Mouse (Mus musculus): ENCODE data around the gene Adra2c. TPM values are rescaled to one million over a fixed set of nuclear protein-coding genes. Genes with fewer than 3 reads are reported as not detected.
A peak's percentile ranks its signal among the peaks of the same experiment; 100 is the strongest.

The Adra2c gene
- 0.06 and 0.07 TPM in 2 replicates for polyA plus RNA-seq (2014; fragmentation: Nextera tagmentation; extraction: Ambion mirVana)

- Histone ChIP-seq H3K9me3 (ENCODE audit: control insufficient read depth, low read length) (no peaks in the 10 kb centered on the region), H3K36me3 (ENCODE audit: control insufficient read depth, insufficient read depth, low read length) (no peaks in the 10 kb centered on the region), H3K9ac (ENCODE audit: low read depth, low read length) (0 out of 2 replicates have a peak within 1 kb of the TSS, but pooled peaks have one; percentile 15), H3K27ac (ENCODE audit: low read depth, low read length) (no peak within 1 kb of the TSS), H3K4me3 (ENCODE audit: low read depth, low read length) (peak within 1 kb of the TSS; percentile 47), H3K4me2 (replicated peaks; ENCODE audit: low read depth, low read length) (peak within 1 kb of the TSS; percentile 86), H3K27me3 (ENCODE audit: control insufficient read depth, insufficient read depth, low read length) (peaks cover 63% of the 10 kb centered on the region), H3K4me1 (replicated peaks; ENCODE audit: control insufficient read depth, insufficient read depth, low read length) (peaks cover 9% of the 10 kb centered on the region)
- ATAC-seq (ENCODE audit: low FRiP score) (no peak), DNase-seq (ENCODE audit: low spot score) (no peak)
- WGBS = 47% methylated on average over 3 of the region's 3 CpGs
Observed at GRCm38 (mm10) chr5:35278019-35278418, at the start of gene Adra2c. TSS of gene Adra2c (plus strand) at chr5:35278319.

GRCm38 (mm10) chr5:35233142-35233541 is 45.0 kb upstream of the Adra2c start:
- no peaks in the 10 kb centered on the region for H3K9me3 ChIP-seq (ENCODE audit: control insufficient read depth, low read length)
- ATAC-seq (ENCODE audit: low FRiP score) (no peak), DNase-seq (ENCODE audit: low spot score) (no peak)
- no peak overlapping the region for H3K27ac ChIP-seq (ENCODE audit: low read depth, low read length)
- H3K9ac ChIP-seq (ENCODE audit: low read depth, low read length) = no peak overlapping the region
- no peak overlapping the region for H3K4me3 ChIP-seq (ENCODE audit: low read depth, low read length)
- H3K4me2 ChIP-seq (replicated peaks; ENCODE audit: low read depth, low read length) = no peak overlapping the region
- H3K27me3 ChIP-seq (ENCODE audit: control insufficient read depth, insufficient read depth, low read length) = no peaks in the 10 kb centered on the region
- H3K4me1 ChIP-seq (replicated peaks; ENCODE audit: control insufficient read depth, insufficient read depth, low read length) = no peaks in the 10 kb centered on the region
- no peaks in the 10 kb centered on the region for H3K36me3 ChIP-seq (ENCODE audit: control insufficient read depth, insufficient read depth, low read length)
- 75% methylated on average over 4 of the region's 4 CpGs for WGBS

- H3K4me3 ChIP-seq (ENCODE audit: low read depth, low read length) = no peak overlapping the region
- no peak overlapping the region for H3K9ac ChIP-seq (ENCODE audit: low read depth, low read length)
- 77% methylated on average over 4 of the region's 4 CpGs for WGBS
- no peaks in the 10 kb centered on the region for H3K36me3 ChIP-seq (ENCODE audit: control insufficient read depth, insufficient read depth, low read length)
- H3K9me3 ChIP-seq (ENCODE audit: control insufficient read depth, low read length) = no peaks in the 10 kb centered on the region
- no peak overlapping the region for H3K4me2 ChIP-seq (replicated peaks; ENCODE audit: low read depth, low read length)
- no peaks in the 10 kb centered on the region for H3K4me1 ChIP-seq (replicated peaks; ENCODE audit: control insufficient read depth, insufficient read depth, low read length)
- H3K27ac ChIP-seq (ENCODE audit: low read depth, low read length) = no peak overlapping the region
- H3K27me3 ChIP-seq (ENCODE audit: control insufficient read depth, insufficient read depth, low read length) = no peaks in the 10 kb centered on the region
- no peak for ATAC-seq (ENCODE audit: low FRiP score)
- no peak for DNase-seq (ENCODE audit: low spot score)
Observed at GRCm38 (mm10) chr5:35237757-35238156, 40.4 kb upstream of the Adra2c start.

GRCm38 (mm10) chr5:35238627-35239026 is 39.5 kb upstream of the Adra2c start:
- Histone ChIP-seq H3K4me2 (replicated peaks; ENCODE audit: low read depth, low read length) (no peak overlapping the region), H3K9me3 (ENCODE audit: control insufficient read depth, low read length) (no peaks in the 10 kb centered on the region), H3K27me3 (ENCODE audit: control insufficient read depth, insufficient read depth, low read length) (no peaks in the 10 kb centered on the region), H3K36me3 (ENCODE audit: control insufficient read depth, insufficient read depth, low read length) (no peaks in the 10 kb centered on the region), H3K9ac (ENCODE audit: low read depth, low read length) (no peak overlapping the region), H3K4me1 (replicated peaks; ENCODE audit: control insufficient read depth, insufficient read depth, low read length) (no peaks in the 10 kb centered on the region), H3K27ac (ENCODE audit: low read depth, low read length) (no peak overlapping the region), H3K4me3 (ENCODE audit: low read depth, low read length) (no peak overlapping the region)
- DNase-seq (ENCODE audit: low spot score) (no peak), ATAC-seq (ENCODE audit: low FRiP score) (no peak)
- WGBS = 79% methylated on average over 2 of the region's 2 CpGs

GRCm38 (mm10) chr5:35241556-35241955 is 36.6 kb upstream of the Adra2c start:
- no peaks in the 10 kb centered on the region for H3K4me1 ChIP-seq (replicated peaks; ENCODE audit: control insufficient read depth, insufficient read depth, low read length)
- ATAC-seq (ENCODE audit: low FRiP score) = no peak
- no peak overlapping the region for H3K4me2 ChIP-seq (replicated peaks; ENCODE audit: low read depth, low read length)
- no peak overlapping the region for H3K27ac ChIP-seq (ENCODE audit: low read depth, low read length)
- H3K36me3 ChIP-seq (ENCODE audit: control insufficient read depth, insufficient read depth, low read length) = no peaks in the 10 kb centered on the region
- 78% methylated on average over 3 of the region's 3 CpGs for WGBS
- H3K27me3 ChIP-seq (ENCODE audit: control insufficient read depth, insufficient read depth, low read length) = no peaks in the 10 kb centered on the region
- no peak overlapping the region for H3K9ac ChIP-seq (ENCODE audit: low read depth, low read length)
- H3K4me3 ChIP-seq (ENCODE audit: low read depth, low read length) = no peak overlapping the region
- no peak for DNase-seq (ENCODE audit: low spot score)
- no peaks in the 10 kb centered on the region for H3K9me3 ChIP-seq (ENCODE audit: control insufficient read depth, low read length)

GRCm38 (mm10) chr5:35244204-35244603 is 33.9 kb upstream of the Adra2c start:
- H3K9me3 ChIP-seq (ENCODE audit: control insufficient read depth, low read length) = no peaks in the 10 kb centered on the region
- H3K4me2 ChIP-seq (replicated peaks; ENCODE audit: low read depth, low read length) = no peak overlapping the region
- H3K9ac ChIP-seq (ENCODE audit: low read depth, low read length) = no peak overlapping the region
- H3K4me3 ChIP-seq (ENCODE audit: low read depth, low read length) = no peak overlapping the region
- ATAC-seq (ENCODE audit: low FRiP score) (no peak), DNase-seq (ENCODE audit: low spot score) (peak; percentile 52)
- WGBS = 3% methylated on average over 1 of the region's 1 CpGs
- H3K27ac ChIP-seq (ENCODE audit: low read depth, low read length) = no peak overlapping the region
- H3K27me3 ChIP-seq (ENCODE audit: control insufficient read depth, insufficient read depth, low read length) = no peaks in the 10 kb centered on the region
- H3K36me3 ChIP-seq (ENCODE audit: control insufficient read depth, insufficient read depth, low read length) = no peaks in the 10 kb centered on the region
- H3K4me1 ChIP-seq (replicated peaks; ENCODE audit: control insufficient read depth, insufficient read depth, low read length) = no peaks in the 10 kb centered on the region

GRCm38 (mm10) chr5:35245555-35246273 is 32.4 kb upstream of the Adra2c start:
- Histone ChIP-seq H3K4me3 (ENCODE audit: low read depth, low read length) (no peak overlapping the region), H3K9me3 (ENCODE audit: control insufficient read depth, low read length) (no peaks in the 10 kb centered on the region), H3K27me3 (ENCODE audit: control insufficient read depth, insufficient read depth, low read length) (no peaks in the 10 kb centered on the region), H3K36me3 (ENCODE audit: control insufficient read depth, insufficient read depth, low read length) (no peaks in the 10 kb centered on the region), H3K4me1 (replicated peaks; ENCODE audit: control insufficient read depth, insufficient read depth, low read length) (no peaks in the 10 kb centered on the region), H3K4me2 (replicated peaks; ENCODE audit: low read depth, low read length) (no peak overlapping the region), H3K9ac (ENCODE audit: low read depth, low read length) (no peak overlapping the region), H3K27ac (ENCODE audit: low read depth, low read length) (no peak overlapping the region)
- DNase-seq (ENCODE audit: low spot score) (no peak), ATAC-seq (ENCODE audit: low FRiP score) (no peak)
- WGBS = 61% methylated on average over 11 of the region's 11 CpGs

GRCm38 (mm10) chr5:35254964-35255716 is 23.0 kb upstream of the Adra2c start:
- Histone ChIP-seq H3K4me1 (replicated peaks; ENCODE audit: control insufficient read depth, insufficient read depth, low read length) (no peaks in the 10 kb centered on the region), H3K4me3 (ENCODE audit: low read depth, low read length) (no peak overlapping the region), H3K9me3 (ENCODE audit: control insufficient read depth, low read length) (no peaks in the 10 kb centered on the region), H3K27me3 (ENCODE audit: control insufficient read depth, insufficient read depth, low read length) (no peaks in the 10 kb centered on the region), H3K4me2 (replicated peaks; ENCODE audit: low read depth, low read length) (no peak overlapping the region), H3K36me3 (ENCODE audit: control insufficient read depth, insufficient read depth, low read length) (no peaks in the 10 kb centered on the region), H3K27ac (ENCODE audit: low read depth, low read length) (no peak overlapping the region), H3K9ac (ENCODE audit: low read depth, low read length) (no peak overlapping the region)
- WGBS = 38% methylated on average over 5 of the region's 5 CpGs
- DNase-seq (ENCODE audit: low spot score) = no peak
- ATAC-seq (ENCODE audit: low FRiP score) = no peak

GRCm38 (mm10) chr5:35263716-35264115 is 14.4 kb upstream of the Adra2c start:
- H3K9ac ChIP-seq (ENCODE audit: low read depth, low read length) = no peak overlapping the region
- no peaks in the 10 kb centered on the region for H3K9me3 ChIP-seq (ENCODE audit: control insufficient read depth, low read length)
- DNase-seq (ENCODE audit: low spot score) = no peak
- no peak overlapping the region for H3K4me3 ChIP-seq (ENCODE audit: low read depth, low read length)
- no peak for ATAC-seq (ENCODE audit: low FRiP score)
- WGBS = 70% methylated on average over 4 of the region's 4 CpGs
- H3K27ac ChIP-seq (ENCODE audit: low read depth, low read length) = no peak overlapping the region
- no peaks in the 10 kb centered on the region for H3K4me1 ChIP-seq (replicated peaks; ENCODE audit: control insufficient read depth, insufficient read depth, low read length)
- H3K36me3 ChIP-seq (ENCODE audit: control insufficient read depth, insufficient read depth, low read length) = no peaks in the 10 kb centered on the region
- H3K4me2 ChIP-seq (replicated peaks; ENCODE audit: low read depth, low read length) = no peak overlapping the region
- H3K27me3 ChIP-seq (ENCODE audit: control insufficient read depth, insufficient read depth, low read length) = no peaks in the 10 kb centered on the region
